Mouse (Mus musculus): ENCODE measurements around the gene Cd82. TPM values are rescaled to one million over a fixed set of nuclear protein-coding genes. Genes with fewer than 3 reads are reported as not detected.

Gene Cd82
- polyA plus RNA-seq, 1 experiment from 2014 or later: 18.9 TPM

DNA sequence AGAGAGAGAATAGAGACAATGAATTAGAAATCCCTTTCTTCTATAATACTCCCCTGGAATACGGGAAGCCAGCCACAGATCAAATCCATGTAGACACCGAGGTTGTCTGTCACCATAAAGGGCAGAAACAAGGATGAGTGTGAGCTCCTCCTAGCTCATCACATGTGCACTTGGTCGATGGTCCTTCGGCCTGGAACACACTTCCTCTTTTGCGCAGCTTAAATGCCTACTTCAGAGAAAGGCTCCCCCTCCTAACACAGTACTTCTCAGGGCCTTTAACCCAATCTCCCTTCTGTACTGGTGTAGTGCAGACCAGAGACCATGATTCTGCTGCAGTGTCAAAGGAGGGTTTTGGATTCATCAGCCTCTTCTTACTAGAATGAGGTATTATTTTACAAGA is 34.3 kb upstream of the Cd82 start:
- no peak overlapping the region for H3K27ac ChIP-seq (replicated peaks in 1 of 2; ENCODE audit: control insufficient read depth in 1 of 2, insufficient read depth in 1 of 2, low read depth in 2 of 2, low read length in 2 of 2)
- no peaks in the 10 kb centered on the region for H3K4me1 ChIP-seq (ENCODE audit: control insufficient read depth in 2 of 2, insufficient read depth in 2 of 2, low read length in 2 of 2)
- H3K27me3 ChIP-seq (ENCODE audit: control insufficient read depth, insufficient read depth, low read length): 0 out of 2 replicates have a peak, but pooled peaks cover 3% of the 10 kb centered on the region
- H3K36me3 ChIP-seq (ENCODE audit: control insufficient read depth, insufficient read depth, low read length): no peaks in the 10 kb centered on the region
- H3K9ac ChIP-seq (ENCODE audit: low read length): no peak overlapping the region
- 88% methylated on average over 5 of the region's 5 CpGs for WGBS
- H3K4me2 ChIP-seq (ENCODE audit: low read length): no peak overlapping the region
- no peak overlapping the region for H3K4me3 ChIP-seq (ENCODE audit: control insufficient read depth in 1 of 2, insufficient read depth in 1 of 2, low read depth in 1 of 2, low read length in 2 of 2)
- ATAC-seq (ENCODE audit: insufficient number of reproducible peaks, insufficient read depth, low FRiP score, low read depth): no peak
- H3K9me3 ChIP-seq (ENCODE audit: control insufficient read depth, low read length): no peaks in the 10 kb centered on the region

DNA sequence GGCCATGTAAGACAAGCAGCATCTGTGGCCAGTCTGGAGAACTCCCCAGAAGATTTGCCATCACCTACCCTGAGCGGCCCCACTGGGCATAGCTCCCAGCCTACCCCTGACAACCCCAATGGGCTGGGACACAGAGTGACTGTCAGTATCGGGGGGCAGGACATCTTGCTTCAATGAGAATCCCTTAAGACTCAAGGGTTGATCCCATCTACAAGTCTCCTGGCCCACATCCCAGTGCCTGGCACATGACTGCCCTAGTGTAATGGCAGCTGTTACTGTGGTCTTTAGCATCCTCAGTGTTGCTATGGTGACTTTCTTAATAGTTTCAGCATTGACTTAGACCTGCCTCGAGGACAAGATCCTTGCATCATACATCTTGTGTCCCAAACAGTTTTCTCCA is 32.2 kb upstream of the Cd82 start:
- ATAC-seq (ENCODE audit: insufficient number of reproducible peaks, insufficient read depth, low FRiP score, low read depth): no peak
- peaks cover 7% of the 10 kb centered on the region; the same call in 1 of the 2 replicates for H3K27me3 ChIP-seq (ENCODE audit: control insufficient read depth, insufficient read depth, low read length)
- no peak overlapping the region for H3K4me2 ChIP-seq (ENCODE audit: low read length)
- H3K4me3 ChIP-seq (ENCODE audit: control insufficient read depth in 1 of 2, insufficient read depth in 1 of 2, low read depth in 1 of 2, low read length in 2 of 2): no peak overlapping the region
- H3K9me3 ChIP-seq (ENCODE audit: control insufficient read depth, low read length): no peaks in the 10 kb centered on the region
- no peak overlapping the region for H3K9ac ChIP-seq (ENCODE audit: low read length)
- no peaks in the 10 kb centered on the region for H3K4me1 ChIP-seq (ENCODE audit: control insufficient read depth in 2 of 2, insufficient read depth in 2 of 2, low read length in 2 of 2)
- no peak overlapping the region for H3K27ac ChIP-seq (replicated peaks in 1 of 2; ENCODE audit: control insufficient read depth in 1 of 2, insufficient read depth in 1 of 2, low read depth in 2 of 2, low read length in 2 of 2)
- H3K36me3 ChIP-seq (ENCODE audit: control insufficient read depth, insufficient read depth, low read length): no peaks in the 10 kb centered on the region
- WGBS: 68% methylated on average over 3 of the region's 3 CpGs

GRCm38 (mm10) chr2:93493541-93493940 is 30.6 kb upstream of the Cd82 start:
- no peaks in the 10 kb centered on the region for H3K36me3 ChIP-seq (ENCODE audit: control insufficient read depth, insufficient read depth, low read length)
- no peak overlapping the region for H3K27ac ChIP-seq (replicated peaks in 1 of 2; ENCODE audit: control insufficient read depth in 1 of 2, insufficient read depth in 1 of 2, low read depth in 2 of 2, low read length in 2 of 2)
- 66% methylated on average over 3 of the region's 3 CpGs for WGBS
- H3K4me3 ChIP-seq (ENCODE audit: control insufficient read depth in 1 of 2, insufficient read depth in 1 of 2, low read depth in 1 of 2, low read length in 2 of 2): no peak overlapping the region
- ATAC-seq (ENCODE audit: insufficient number of reproducible peaks, insufficient read depth, low FRiP score, low read depth): no peak
- peaks cover 0 to 2% of the 10 kb centered on the region in 2 experiments; a peak in 1 of 4 replicates for H3K4me1 ChIP-seq (ENCODE audit: control insufficient read depth in 2 of 2, insufficient read depth in 2 of 2, low read length in 2 of 2)
- H3K4me2 ChIP-seq (ENCODE audit: low read length): no peak overlapping the region
- no peak overlapping the region for H3K9ac ChIP-seq (ENCODE audit: low read length)
- peaks cover 12% of the 10 kb centered on the region; the same call in 1 of the 2 replicates for H3K27me3 ChIP-seq (ENCODE audit: control insufficient read depth, insufficient read depth, low read length)
- no peaks in the 10 kb centered on the region for H3K9me3 ChIP-seq (ENCODE audit: control insufficient read depth, low read length)

DNA sequence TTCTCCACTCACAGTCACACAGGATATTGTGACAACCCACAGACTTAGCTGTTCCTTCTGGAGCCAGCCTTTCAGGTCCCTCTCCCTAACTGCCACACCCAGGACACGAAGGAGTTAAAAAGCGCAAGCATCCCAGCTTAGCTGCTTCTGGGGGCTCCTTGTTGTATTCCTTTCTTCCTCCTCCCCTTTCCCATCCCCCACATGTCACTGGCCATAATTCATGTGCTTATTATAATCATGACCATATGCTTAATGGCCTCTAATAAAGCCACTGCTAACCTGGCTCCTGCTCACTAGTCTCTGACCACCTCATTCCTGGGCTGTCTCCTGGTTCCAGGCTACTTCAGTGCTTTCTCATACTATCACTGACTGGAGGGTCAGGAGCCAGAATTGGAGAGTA is 27.6 kb upstream of the Cd82 start:
- Histone ChIP-seq H3K4me1 (ENCODE audit: control insufficient read depth in 2 of 2, insufficient read depth in 2 of 2, low read length in 2 of 2) (peaks cover 0 to 2% of the 10 kb centered on the region in 2 experiments; a peak in 1 of 4 replicates), H3K9me3 (ENCODE audit: control insufficient read depth, low read length) (no peaks in the 10 kb centered on the region), H3K27ac (replicated peaks in 1 of 2; ENCODE audit: control insufficient read depth in 1 of 2, insufficient read depth in 1 of 2, low read depth in 2 of 2, low read length in 2 of 2) (no peak overlapping the region), H3K9ac (ENCODE audit: low read length) (no peak overlapping the region), H3K4me2 (ENCODE audit: low read length) (no peak overlapping the region), H3K27me3 (ENCODE audit: control insufficient read depth, insufficient read depth, low read length) (peaks cover 16% of the 10 kb centered on the region; the same call in 1 of the 2 replicates), H3K4me3 (ENCODE audit: control insufficient read depth in 1 of 2, insufficient read depth in 1 of 2, low read depth in 1 of 2, low read length in 2 of 2) (no peak overlapping the region), H3K36me3 (ENCODE audit: control insufficient read depth, insufficient read depth, low read length) (no peaks in the 10 kb centered on the region)
- 81% methylated on average over 2 of the region's 2 CpGs for WGBS
- ATAC-seq (ENCODE audit: insufficient number of reproducible peaks, insufficient read depth, low FRiP score, low read depth): no peak

DNA sequence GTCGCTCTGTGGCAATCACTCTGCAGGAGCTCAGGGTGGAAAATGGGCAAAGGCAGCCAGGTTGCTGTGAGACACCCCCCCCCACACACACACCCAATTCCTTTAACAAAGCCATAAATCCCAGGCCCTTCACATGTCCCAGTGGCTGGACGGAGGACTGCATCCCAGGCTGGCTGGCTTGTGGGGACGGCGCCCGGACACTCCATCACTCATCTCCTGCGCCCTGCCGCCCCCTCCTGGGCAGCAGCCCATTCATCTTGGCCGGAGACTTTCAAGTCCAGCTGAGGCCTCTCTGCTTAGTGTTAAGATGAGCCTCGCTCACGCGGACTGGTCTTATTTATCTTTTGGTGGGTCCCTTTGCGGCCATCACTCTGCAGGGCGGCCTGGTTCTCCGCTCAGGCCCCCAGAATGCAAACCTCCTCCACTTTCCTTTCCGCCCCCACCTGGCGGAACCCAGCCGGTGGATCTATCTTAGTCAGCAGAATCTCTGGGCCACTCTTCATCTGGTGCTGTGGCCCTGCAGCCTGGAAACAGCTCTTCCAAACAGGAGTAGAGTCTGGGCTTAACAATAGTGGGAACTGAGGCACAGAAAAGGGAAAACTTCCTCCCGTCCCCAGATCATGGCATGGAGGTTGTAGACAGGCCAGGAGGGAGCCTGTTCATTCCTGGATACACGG is 26.1 kb upstream of the Cd82 start:
- H3K4me1 ChIP-seq (ENCODE audit: control insufficient read depth in 2 of 2, insufficient read depth in 2 of 2, low read length in 2 of 2): peaks cover 0 to 2% of the 10 kb centered on the region in 2 experiments; a peak in 1 of 4 replicates
- no peak for ATAC-seq (ENCODE audit: insufficient number of reproducible peaks, insufficient read depth, low FRiP score, low read depth)
- peaks cover 16% of the 10 kb centered on the region; the same call in 1 of the 2 replicates for H3K27me3 ChIP-seq (ENCODE audit: control insufficient read depth, insufficient read depth, low read length)
- H3K27ac ChIP-seq (replicated peaks in 1 of 2; ENCODE audit: control insufficient read depth in 1 of 2, insufficient read depth in 1 of 2, low read depth in 2 of 2, low read length in 2 of 2): no peak overlapping the region
- H3K9ac ChIP-seq (ENCODE audit: low read length): no peak overlapping the region
- WGBS: 23% methylated on average over 19 of the region's 19 CpGs
- H3K36me3 ChIP-seq (ENCODE audit: control insufficient read depth, insufficient read depth, low read length): no peaks in the 10 kb centered on the region
- H3K9me3 ChIP-seq (ENCODE audit: control insufficient read depth, low read length): no peaks in the 10 kb centered on the region
- H3K4me2 ChIP-seq (ENCODE audit: low read length): no peak overlapping the region
- H3K4me3 ChIP-seq (ENCODE audit: control insufficient read depth in 1 of 2, insufficient read depth in 1 of 2, low read depth in 1 of 2, low read length in 2 of 2): no peak overlapping the region

DNA sequence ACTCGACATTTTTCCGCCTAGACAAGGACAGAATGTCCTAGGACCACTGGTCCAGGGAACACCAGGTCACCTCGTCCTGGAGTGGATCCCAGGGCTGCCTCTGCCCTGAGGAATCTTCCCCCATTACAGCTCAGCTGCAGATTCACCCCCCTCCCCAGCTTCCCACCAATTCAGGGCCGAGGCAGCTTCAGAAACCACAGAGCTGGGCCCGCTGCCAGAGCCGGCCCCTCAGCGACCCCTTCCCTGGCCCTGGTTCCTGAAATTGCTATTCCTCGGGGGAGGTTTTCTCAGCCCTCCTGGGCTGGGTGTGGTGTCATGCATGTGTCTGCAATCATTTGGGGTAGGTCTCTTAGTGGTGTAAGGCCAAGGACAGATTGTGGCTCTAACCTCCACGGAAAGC is 22.5 kb upstream of the Cd82 start:
- Histone ChIP-seq H3K36me3 (ENCODE audit: control insufficient read depth, insufficient read depth, low read length) (no peaks in the 10 kb centered on the region), H3K9me3 (ENCODE audit: control insufficient read depth, low read length) (no peaks in the 10 kb centered on the region), H3K27me3 (ENCODE audit: control insufficient read depth, insufficient read depth, low read length) (peaks cover 9% of the 10 kb centered on the region; the same call in 1 of the 2 replicates), H3K4me2 (ENCODE audit: low read length) (no peak overlapping the region), H3K4me3 (ENCODE audit: control insufficient read depth in 1 of 2, insufficient read depth in 1 of 2, low read depth in 1 of 2, low read length in 2 of 2) (no peak overlapping the region), H3K27ac (replicated peaks in 1 of 2; ENCODE audit: control insufficient read depth in 1 of 2, insufficient read depth in 1 of 2, low read depth in 2 of 2, low read length in 2 of 2) (no peak overlapping the region), H3K4me1 (ENCODE audit: control insufficient read depth in 2 of 2, insufficient read depth in 2 of 2, low read length in 2 of 2) (peaks cover 0 to 2% of the 10 kb centered on the region in 2 experiments; a peak in 1 of 4 replicates), H3K9ac (ENCODE audit: low read length) (no peak overlapping the region)
- WGBS: 52% methylated on average over 9 of the region's 9 CpGs
- no peak for ATAC-seq (ENCODE audit: insufficient number of reproducible peaks, insufficient read depth, low FRiP score, low read depth)

GRCm38 (mm10) chr2:93482036-93482644 is 19.2 kb upstream of the Cd82 start:
- no peak for ATAC-seq (ENCODE audit: insufficient number of reproducible peaks, insufficient read depth, low FRiP score, low read depth)
- H3K9me3 ChIP-seq (ENCODE audit: control insufficient read depth, low read length): no peaks in the 10 kb centered on the region
- H3K4me2 ChIP-seq (ENCODE audit: low read length): no peak overlapping the region
- no peak overlapping the region for H3K27ac ChIP-seq (replicated peaks in 1 of 2; ENCODE audit: control insufficient read depth in 1 of 2, insufficient read depth in 1 of 2, low read depth in 2 of 2, low read length in 2 of 2)
- H3K4me3 ChIP-seq (ENCODE audit: control insufficient read depth in 1 of 2, insufficient read depth in 1 of 2, low read depth in 1 of 2, low read length in 2 of 2): no peak overlapping the region
- peaks cover 2% of the 10 kb centered on the region; the same call in 1 of the 2 replicates for H3K27me3 ChIP-seq (ENCODE audit: control insufficient read depth, insufficient read depth, low read length)
- H3K36me3 ChIP-seq (ENCODE audit: control insufficient read depth, insufficient read depth, low read length): no peaks in the 10 kb centered on the region
- H3K9ac ChIP-seq (ENCODE audit: low read length): no peak overlapping the region
- H3K4me1 ChIP-seq (ENCODE audit: control insufficient read depth in 2 of 2, insufficient read depth in 2 of 2, low read length in 2 of 2): no peaks in the 10 kb centered on the region
- WGBS: 44% methylated on average over 6 of the region's 6 CpGs

All from heart, embryonic 14.5 days (tissue).